Mouse (Mus musculus) adrenal gland, postnatal 36 days (tissue): Measurements from ENCODE around the gene Apold1. TPM values are rescaled to one million over a fixed set of nuclear protein-coding genes. Genes with fewer than 3 reads are reported as not detected.

Experiments used
- DNase-seq, 2 experiments: peaks; one replicate each; pipeline ENCODE4 v3.0.0; 2021; ENCODE audit warnings: mixed read lengths in 1 of 2
- total RNA-seq, 2 experiments: library from RNA; stranded (reverse); gene quantifications; 2 replicates each; pipeline ENCODE4 v1.2.3; 2021

Gene Apold1
- total RNA-seq, 2 experiments from 2014 or later: 4.5 to 5.5 TPM

DNA sequence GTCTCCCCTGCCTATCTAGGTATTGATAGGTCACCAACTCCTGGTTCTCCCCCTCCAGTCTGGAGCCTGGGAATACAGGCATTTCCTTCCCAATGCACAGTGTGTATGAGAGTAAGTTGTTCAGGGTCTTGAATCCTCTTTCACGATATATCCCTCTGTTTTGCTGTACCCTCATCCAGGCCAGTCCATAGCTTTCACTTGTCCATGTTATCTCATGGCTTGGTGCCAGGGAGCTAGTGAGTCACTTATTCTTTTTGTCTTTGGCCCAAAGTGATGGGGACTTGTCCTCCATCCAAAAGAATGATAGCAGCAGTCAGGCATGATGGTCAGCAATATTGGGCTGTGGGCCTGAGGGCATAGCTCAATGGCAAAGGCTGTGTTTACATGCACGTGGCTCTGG lies 45.2 kb downstream of the Apold1 start:
- DNase-seq: peak; percentile 45 to 61

GRCm38 (mm10) chr6:135029246-135029645 lies 47.7 kb downstream of the Apold1 start:
- no peak for DNase-seq

Other genes with a start within 250 kb of the Apold1 start
- gene Dusp16, start 189.1 kb upstream of the Apold1 start, total RNA-seq: 10 to 100 TPM; 24.0 to 26.6 TPM
- gene Crebl2, start 151.6 kb upstream of the Apold1 start, total RNA-seq: 10 to 100 TPM; 30.0 to 35.0 TPM
- gene Gpr19, start 83.1 kb upstream of the Apold1 start, total RNA-seq: 1 to 10 TPM; 5.7 to 6.9 TPM
- gene Cdkn1b, start 61.3 kb upstream of the Apold1 start, total RNA-seq: 10 to 100 TPM; 35.3 to 74.4 TPM
- gene Ddx47, start 29.9 kb downstream of the Apold1 start, total RNA-seq: 10 to 100 TPM; 63.1 to 63.2 TPM
- gene Gprc5a, start 83.9 kb downstream of the Apold1 start, total RNA-seq: 1 to 10 TPM in 1 of 2 experiments, under 1 TPM in 1; 0.72 to 1.1 TPM
- gene Gprc5d, start 136.6 kb downstream of the Apold1 start, total RNA-seq: not detected
- 10 to 100 TPM; 26.5 to 31.9 TPM for gene Fam234b, start 216.3 kb downstream of the Apold1 start, total RNA-seq
- 10 to 100 TPM; 18.2 to 28.0 TPM for gene Hebp1, start 216.3 kb downstream of the Apold1 start, total RNA-seq